Comparison of ENCODE assay signal across 23 mouse cellular contexts in the genomic region with DNA sequence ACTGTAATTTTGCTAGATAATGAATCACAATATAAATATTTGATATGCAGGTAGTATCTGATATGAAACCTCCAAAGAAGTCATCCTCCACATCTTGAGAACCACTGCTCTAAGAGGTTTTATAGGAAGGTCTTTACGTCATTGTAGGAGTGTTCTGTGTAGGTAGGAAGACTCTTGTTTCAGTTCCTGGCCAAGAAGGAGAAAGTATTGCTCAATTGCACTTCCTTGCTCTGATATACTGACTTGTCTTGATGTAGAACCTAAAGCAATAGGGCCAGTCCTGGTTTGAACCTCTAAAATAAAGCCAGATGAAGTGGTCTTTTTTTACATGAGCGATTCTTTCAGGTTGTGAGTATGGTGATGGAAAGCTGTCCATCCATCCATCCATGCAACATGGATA.
"Had no signal": no experiment of that assay in that cellular context is flagged by ENCODE, and none has a peak within 500 bp of the region (broad histone marks: within the 10 kb centered on the region; RNA-seq: fewer than 3 reads in every experiment).

No protein-coding gene starts in this region.

- DNase-seq: cerebellum, adult 18-20 months; cerebellum, adult 2 months; cerebellum, adult 8-10 months; cerebellum, adult 9-10 months; cerebellum, adult 9-11 months; cerebellum, postnatal 10 days; cerebellum, postnatal 14 days; cerebellum, postnatal 25 days; cerebellum, postnatal 36 days; embryo, embryonic 11 days; forebrain, postnatal 0 days; gastrocnemius, adult 2 months; gastrocnemius, postnatal 10 days; gastrocnemius, postnatal 14 days; gastrocnemius, postnatal 25 days; gastrocnemius, postnatal 36 days; heart, adult 11 months; heart, adult 18-20 months; heart, adult 2 months had no signal

- ATAC-seq: forebrain, embryonic 13.5 days; forebrain, embryonic 14.5 days; forebrain, embryonic 15.5 days; forebrain, embryonic 16.5 days; forebrain, postnatal 0 days had no signal
